Mouse (Mus musculus) c-Kit-positive CD71-positive TER-119-negative erythroid progenitor cells, embryonic 14.5 days (primary cell): Measurements from ENCODE around the gene B3gat3.
A peak's percentile ranks its signal among the peaks of the same experiment; 100 is the strongest.
"Not testable (repeated sequence)": the region's sequence is repeated elsewhere in the genome, so short reads cannot be mapped to it uniquely, and the experiment has no call there.

ENCODE experiments used
- DNase-seq: peaks from one replicate; pipeline ENCODE4 v3.0.0-alpha.2; 2013; ENCODE audit warnings: low read depth

Gene B3gat3

DNA sequence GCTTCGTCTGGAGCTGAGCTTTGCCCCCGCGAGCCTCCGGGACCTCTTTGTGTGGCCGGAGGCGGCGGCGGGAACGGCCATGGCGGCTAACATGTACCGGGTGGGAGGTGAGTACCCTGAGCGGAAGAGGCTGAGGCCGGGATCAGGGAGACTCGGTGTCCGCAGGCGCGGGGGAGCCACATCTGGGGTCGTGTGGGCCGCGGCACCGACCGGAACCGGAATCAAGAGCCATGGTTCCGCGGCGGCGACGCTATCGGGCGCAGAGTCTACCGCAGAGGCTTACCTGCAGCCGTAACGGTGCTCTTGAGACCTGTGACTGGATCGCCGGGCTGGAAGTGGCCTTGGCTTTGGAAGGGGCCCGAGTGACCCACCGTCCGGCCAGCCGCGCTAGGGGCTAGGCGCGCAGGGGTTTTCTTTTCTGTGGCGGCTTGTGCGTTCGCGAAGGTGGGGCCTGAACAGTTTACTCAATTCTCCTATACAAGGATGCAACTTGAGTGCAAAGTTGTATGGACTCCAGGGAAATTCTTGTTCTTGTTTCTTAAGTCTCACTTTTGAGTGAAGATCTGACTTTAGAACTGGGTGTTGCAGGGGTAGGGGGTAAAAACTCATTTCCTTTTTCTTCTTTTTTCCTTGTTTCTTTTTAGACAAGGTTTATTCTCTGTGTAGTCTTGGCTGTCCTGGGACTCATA is 22.2 kb downstream of the B3gat3 start:
- no peak for DNase-seq

DNA sequence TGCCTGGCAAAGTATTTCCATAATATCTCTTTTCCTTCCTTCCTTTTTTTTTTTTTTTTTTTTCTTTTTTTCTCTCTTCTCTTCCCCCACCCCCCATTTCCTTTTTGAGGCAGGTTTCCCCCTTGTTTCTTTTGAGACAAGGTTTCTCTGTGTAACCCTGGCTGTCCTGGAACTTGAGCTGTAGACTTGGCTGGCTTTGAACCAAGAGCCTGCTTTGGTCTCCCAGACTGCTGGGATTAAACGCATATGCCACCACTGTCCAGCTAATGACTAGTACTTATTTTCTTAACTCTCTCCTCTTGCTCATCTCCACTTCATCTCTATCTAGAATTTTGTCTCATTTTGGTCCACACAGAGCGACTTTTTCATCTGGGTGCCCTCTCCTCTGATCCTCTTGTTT is 22.9 kb downstream of the B3gat3 start:
- no peak for DNase-seq

DNA sequence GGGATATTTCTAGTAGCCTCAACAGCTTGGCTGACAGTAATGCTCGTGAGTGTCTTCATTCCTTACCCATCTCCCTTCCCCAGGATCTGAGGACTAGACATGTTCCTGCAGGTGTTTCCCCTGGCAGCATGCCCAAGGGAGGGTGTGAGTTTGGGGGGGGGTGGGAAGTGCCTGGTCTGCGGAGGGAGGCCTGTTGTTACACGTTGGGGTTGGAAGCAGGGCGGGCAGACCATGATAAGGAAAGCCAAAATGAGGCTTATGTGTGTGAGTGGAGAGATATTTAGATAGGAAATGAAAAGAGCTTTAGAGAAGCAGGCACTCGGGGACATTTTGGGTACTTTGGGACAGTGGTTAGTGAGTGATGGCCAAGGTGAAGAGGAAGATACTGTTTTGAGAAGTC is 23.9 kb downstream of the B3gat3 start:
- no peak for DNase-seq

DNA sequence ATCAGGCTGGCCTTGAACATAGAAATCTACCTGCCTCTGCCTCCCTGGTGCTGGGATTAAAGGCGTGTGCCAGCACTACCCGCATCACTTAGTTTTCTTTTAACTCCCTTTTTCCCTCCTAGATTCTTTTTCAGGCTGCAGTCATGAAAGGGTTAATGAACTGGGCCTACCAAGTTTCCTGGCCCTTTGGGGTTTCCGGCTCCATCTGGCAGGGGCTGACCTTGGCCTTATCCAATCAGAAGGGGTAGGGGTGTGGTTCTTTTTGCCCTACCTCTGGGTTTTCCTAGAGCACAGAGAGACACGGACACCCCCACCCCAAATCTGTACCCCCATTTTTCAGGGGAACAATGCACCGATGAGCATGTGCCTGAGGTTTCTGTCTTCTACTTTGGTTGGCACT is 24.6 kb downstream of the B3gat3 start:
- no peak for DNase-seq

DNA sequence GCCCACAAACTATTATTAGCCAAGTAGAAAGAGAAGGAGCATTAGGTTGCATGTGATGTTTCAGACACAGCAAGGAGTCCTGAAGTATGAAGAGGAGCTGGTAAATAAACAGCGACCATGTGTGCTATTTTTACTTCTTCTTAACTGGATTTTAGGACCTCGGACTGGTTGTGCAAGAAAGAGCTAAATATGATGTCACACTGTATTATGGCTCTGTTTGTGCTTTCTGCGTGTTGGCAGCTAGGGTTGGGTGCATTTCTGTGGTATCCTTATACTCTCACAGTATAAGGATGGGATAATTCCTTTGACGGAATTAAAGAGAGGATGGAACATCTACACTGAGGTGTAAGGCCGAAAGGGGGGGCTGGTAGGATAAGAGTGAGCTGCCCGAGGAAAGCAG is 25.1 kb downstream of the B3gat3 start:
- no peak for DNase-seq

DNA sequence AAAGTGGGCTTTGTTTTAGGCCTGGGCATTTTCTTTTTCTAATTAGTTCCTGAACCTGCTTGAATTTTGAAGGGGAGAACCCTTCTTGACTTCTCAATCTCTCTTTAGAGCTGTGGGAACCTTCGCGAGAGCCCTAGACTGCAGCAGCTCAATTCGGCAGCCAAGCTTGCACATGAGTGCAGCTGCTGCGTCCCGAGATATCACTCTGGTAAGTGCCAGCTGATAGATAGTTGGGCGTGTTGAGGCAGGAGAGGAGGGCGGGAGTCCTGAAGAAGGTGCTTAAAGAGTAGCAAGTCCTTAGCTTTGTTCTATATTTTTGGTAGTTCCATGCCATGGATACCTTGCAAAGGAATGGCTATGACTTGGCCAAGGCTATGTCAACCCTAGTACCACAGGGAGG is 26.8 kb downstream of the B3gat3 start:
- no peak for DNase-seq

DNA sequence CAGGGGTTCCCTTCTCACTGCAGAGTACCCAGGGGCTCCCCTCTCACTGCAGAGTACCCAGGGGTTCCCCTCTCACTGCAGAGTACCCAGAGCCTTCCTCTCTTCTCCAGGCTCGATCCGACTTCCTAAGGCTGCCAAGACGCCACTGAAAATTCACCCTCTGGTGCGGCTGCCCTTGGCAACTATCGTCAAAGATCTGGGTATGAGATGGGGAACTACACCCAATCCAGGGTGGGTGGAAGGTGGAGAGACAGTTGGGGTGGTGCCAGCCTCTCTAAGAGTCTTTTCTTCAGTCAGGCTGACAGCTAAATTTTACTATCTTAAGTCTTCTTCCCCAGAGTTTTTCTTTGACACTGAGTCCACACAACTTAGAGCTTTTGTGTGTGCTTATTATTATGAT is 30.0 kb downstream of the B3gat3 start:
- DNase-seq: no peak

DNA sequence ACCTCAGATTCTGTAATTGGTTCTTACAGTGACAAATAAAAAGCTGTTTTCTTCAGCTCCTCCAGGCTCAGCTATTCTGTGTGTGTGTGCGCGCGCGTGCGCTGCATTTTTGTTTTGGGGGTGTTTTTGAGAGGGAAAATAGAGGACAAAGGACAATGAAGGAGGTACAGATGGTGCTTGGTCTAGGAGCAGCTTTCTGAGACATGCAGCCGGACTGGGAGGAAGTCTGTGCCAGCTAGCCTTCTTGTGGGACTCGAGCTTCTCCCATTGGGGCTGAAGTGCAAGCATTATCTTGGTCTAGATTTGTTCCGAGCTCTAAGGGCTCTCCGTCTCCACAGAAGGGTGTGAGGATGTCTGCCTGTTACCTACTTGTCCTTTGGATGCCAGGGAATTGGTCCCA is 32.1 kb downstream of the B3gat3 start:
- DNase-seq: no peak

DNA sequence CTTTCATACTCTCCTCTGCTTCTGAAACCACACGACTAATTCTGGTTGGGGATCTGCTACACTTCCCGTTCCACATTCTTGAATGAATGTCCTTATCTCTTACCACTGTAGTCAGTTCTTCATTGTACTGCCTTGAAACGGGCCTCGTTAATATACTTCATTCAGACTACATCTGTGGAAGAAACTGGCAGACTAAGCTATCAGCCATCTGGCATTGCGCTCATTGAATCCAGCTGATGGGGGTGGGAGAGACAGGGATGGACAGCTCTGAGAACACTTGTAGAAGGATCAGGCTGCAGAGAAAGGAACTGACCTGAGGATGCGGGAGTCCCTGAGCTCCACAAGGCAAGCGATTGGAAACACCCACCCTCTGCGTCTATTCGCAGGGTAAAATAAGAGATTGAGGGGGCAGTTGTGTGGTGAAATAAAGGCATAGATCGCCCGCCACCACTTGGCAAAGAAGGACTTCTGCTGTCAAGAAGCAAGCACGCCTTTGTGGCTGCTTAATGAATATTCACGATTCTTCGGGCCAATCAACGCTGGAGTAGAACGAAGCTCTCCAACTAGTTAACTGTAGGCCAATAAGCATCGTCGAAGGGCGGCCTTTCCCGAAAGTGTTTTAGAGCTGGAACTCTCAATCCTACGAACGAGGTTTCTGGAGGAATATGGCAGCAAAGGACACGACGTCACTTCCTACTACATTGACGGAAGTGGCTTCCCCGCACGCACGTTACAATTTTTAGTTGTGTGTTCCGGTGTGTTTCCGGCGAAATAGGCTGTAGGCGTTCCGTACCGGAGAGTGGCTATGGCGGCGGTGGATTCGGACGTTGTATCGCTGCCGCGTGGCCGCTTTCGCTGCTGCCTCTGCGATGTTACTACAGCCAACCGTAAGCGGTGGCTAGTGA is 33.2 kb downstream of the B3gat3 start, which contains the start of gene Tut1:
Gene Tut1 (plus strand): TSS at position 713 of the 905 bp plus-strand sequence.
- peak; percentile 97 for DNase-seq

DNA sequence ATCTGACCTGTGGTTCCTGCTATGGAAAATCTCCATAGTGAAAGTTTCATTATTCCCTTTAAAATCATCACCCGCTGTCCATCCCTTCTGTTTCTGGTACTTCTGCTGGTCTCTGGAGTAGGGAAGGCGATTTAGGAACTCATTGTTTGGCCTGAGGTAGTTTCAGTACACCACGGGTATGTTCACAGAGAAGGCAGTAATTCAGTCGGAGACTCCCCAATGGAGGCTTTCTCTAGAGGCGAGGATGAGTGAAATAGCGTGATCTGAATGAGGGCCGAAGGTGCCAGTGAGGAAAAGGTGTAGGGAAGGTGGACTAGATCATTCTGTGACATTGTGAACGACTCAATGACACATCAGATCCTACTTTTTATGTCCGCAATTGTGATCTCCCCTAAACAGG is 34.0 kb downstream of the B3gat3 start:
- peak; percentile 27 for DNase-seq

DNA sequence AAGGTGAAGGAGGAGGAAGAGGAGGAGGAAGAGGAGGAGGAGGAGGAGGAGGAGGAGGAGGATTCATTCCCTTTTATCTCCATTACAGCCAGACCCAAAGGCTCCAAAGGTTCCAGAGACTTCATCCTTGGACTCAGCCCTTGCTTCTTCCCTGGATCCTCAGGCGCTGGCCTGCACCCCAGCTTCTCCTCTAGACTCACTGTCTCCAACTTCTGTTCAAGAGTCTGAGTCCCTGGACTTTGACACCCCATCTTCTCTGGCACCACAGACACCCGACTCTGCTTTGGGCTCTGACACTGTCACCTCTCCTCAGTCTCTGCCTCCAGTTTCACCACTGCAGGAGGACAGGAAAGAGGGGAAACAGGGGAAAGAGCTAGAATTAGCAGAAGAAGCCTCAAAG is 42.1 kb downstream of the B3gat3 start:
- DNase-seq: no peak

DNA sequence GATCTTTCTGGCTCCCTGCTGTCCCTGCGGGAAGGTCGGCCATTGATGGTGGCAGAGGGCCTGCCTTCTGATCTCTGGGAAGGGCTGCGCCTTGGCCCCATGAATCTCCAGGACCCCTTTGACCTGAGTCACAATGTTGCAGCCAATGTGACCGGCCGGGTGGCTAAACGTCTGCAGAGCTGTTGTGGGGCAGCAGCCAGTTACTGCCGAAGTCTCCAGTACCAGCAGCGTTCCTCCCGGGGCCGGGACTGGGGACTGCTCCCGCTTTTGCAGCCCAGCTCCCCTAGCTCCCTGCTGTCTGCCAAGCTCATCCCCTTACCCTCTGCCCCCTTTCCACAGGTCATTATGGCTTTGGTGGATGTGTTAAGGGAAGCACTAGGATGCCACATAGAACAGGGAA is 44.9 kb downstream of the B3gat3 start:
- DNase-seq: no peak

DNA sequence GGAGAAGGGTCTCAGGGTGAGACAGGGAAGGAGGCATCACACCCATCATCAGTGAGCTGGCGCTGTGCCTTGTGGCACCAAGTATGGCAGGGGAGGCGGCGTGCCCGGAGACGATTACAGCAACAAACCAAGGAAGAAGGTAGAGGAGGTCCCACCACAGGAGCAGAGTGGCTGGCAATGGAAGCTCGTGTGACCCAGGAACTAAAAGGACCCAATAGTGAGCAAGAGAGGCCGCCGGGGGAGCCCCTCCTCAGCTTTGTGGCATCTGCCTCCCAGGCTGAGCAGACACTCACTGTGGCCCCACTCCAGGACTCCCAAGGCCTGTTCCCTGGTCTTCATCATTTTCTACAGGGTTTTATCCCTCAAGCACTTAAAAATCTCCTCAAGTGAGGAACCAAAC is 45.6 kb downstream of the B3gat3 start:
- no peak for DNase-seq

DNA sequence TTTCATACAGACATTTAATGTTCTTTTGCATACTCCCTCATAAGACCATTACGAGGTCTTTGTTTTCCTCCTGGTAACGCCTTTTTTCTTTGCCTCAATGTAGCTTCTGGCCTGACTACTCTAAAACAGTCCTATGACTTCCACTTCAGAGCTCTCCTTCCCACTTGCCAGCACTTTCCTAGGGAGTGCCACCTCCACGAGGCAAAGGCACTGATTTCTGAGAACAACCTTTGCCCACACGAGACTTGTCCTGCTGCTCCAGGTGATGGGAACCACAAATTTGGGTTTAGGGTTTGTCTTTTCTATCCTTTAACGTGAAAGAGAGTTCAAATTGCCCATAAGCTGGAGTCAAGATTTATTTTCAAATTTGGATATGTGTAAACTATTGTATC is 46.0 kb downstream of the B3gat3 start:
- no peak for DNase-seq

DNA sequence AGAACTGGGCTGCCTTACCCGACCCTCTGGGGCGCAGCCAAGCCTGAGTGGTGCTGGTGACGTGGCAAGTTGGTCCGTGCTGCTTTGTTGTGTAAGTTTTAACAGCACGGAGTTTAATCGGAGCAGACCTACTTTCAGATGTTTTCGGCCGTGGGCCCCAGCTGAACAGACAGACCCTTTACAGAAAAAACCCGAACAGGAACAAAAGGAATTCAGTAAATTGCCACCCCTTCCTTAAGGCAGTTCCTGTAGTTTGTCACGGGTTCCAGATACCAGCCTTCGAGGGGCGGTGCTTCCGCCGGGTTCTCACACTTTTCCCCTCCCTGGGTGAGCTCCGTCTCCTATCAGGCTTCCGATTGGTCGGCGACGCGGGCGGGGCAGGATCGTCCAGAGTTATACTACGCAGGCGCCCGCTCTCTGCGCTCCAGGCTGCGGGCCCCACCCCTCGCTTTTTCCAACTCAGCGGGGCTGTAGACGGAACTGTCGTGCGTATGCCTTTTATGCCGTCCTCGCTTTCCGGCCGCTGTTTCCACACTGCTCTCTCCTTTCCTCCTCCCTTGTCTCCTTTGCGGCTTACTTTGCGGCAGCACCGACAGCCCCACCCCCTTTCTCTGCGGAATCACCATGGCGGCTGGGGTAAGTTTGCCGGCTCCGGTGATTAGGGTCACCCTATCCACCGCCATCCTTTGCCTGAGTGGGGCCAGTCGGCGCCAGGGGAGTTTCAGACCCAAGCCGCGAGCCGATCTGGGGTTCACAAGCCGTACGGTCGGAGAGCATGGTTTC is 46.6 kb downstream of the B3gat3 start, which contains the start of gene Eef1g:
Gene Eef1g (plus strand): TSS at position 452 of the 783 bp plus-strand sequence.
- DNase-seq: peak; percentile 98

DNA sequence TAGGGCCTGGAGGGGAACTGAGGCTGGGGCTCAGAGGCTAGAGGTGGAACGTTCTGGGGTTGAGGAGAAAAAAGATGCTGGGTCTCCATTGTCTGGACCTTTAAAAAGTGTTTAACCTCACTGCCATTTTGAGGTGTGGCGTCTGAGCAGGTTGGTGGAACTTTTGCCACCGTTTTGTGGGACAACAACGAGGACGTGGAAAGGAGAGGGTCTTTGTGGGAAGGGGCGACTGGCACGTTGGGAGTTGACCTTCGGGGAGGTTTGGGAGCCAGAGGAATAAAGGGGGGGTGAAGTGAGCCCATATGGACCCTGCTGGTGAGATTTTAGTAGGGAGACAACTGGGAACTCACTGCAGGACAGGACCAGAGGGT is 47.2 kb downstream of the B3gat3 start:
- no peak for DNase-seq

DNA sequence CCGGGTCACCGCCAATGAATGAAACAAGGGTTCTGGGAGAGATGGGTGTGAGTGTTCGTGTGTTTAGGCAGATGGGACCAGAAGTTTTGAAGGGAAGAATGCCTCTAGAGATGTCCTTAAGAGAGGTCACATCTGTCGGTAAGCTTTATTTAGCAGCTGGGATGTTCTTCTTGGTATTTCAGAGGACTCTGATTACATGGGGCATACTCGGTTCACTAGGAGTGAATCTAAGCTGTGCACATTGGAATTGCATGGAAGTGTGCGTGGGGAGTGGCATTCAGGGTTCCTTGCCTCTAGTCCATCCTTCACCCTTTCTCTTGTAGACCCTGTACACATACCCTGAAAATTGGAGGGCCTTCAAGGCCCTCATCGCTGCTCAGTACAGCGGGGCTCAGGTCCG is 47.7 kb downstream of the B3gat3 start:
- no peak for DNase-seq

DNA sequence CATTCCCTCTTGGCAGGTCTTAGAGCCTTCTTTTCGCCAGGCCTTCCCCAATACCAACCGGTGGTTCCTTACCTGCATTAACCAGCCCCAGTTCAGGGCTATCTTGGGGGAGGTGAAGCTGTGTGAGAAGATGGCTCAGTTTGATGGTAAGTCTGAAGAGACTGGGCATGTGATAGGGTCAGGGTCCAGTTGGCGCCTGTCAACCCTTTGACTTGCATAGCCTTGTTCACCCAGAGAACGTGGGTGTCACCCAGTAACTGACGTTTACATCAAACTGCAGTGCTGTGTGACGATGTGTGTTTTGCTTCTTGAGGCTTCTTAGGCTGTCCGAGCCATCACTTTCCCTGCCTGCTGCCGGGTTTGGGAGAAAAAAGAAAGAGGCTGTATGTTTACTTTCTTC is 52.3 kb downstream of the B3gat3 start:
- DNase-seq: not testable (repeated sequence)

DNA sequence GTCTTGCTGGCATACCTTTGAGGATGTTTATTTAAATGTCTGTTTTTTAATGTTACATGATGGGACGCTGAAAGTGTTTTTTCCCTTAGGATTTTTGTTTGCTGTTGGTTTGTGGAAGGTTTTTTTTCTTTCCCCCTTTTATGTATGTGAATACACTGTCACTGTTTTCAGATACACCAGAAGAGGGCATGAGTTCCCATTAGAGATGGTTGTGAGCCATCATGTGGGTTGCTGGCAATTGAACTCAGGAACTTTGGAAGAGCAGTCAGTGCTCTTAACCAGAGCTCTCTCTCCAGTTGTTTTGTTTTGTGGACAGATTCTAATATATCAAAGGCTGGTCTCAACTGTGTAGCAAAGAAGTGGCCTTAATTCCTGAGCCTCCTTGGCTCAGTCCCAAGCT is 54.5 kb downstream of the B3gat3 start:
- no peak for DNase-seq

DNA sequence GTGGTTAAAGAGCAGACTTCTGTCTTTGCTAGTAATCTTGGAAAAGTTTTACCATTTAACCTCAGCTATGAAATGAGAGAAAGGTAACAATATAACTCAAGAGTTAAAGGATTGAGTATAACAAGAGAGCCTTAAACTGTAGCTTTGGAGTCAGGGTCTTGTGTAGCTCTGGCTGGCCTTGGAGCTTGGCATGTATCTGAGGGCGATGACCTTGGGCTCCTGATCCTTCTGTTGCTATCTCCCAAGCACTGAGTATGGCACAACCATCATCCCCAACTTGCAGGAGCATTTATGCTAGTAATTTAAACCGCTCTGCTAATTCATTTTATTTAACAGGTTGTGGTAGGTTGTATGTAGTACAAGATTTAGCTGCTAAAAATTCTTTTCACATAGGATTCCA is 55.3 kb downstream of the B3gat3 start:
- no peak for DNase-seq

DNA sequence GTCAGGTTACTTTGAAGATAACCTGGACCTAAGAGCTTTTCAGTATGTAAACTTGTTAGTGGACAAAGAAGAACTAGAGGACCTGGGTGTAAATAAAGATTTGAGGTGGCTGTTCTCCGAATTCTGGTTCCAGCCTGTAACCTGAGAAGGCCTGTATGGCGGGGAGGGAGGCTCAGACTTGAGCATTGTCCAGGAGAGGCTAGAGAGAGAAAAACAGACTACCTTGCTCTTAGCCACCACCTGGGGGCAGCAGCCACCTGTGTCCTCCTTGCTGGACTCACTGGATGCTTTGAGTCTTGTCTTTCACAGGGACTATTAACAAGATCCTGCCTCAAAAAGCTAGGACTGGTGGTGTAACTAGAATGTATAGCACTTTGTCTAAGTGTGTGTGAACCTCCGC is 56.4 kb downstream of the B3gat3 start:
- DNase-seq: peak; percentile 40
